Mouse (Mus musculus): Measurements from ENCODE around the gene Cmas. TPM values are rescaled to one million over a fixed set of nuclear protein-coding genes. Genes with fewer than 3 reads are reported as not detected.

Cmas gene
- polyA plus RNA-seq, 1 experiment from 2014 or later: 127 TPM

DNA sequence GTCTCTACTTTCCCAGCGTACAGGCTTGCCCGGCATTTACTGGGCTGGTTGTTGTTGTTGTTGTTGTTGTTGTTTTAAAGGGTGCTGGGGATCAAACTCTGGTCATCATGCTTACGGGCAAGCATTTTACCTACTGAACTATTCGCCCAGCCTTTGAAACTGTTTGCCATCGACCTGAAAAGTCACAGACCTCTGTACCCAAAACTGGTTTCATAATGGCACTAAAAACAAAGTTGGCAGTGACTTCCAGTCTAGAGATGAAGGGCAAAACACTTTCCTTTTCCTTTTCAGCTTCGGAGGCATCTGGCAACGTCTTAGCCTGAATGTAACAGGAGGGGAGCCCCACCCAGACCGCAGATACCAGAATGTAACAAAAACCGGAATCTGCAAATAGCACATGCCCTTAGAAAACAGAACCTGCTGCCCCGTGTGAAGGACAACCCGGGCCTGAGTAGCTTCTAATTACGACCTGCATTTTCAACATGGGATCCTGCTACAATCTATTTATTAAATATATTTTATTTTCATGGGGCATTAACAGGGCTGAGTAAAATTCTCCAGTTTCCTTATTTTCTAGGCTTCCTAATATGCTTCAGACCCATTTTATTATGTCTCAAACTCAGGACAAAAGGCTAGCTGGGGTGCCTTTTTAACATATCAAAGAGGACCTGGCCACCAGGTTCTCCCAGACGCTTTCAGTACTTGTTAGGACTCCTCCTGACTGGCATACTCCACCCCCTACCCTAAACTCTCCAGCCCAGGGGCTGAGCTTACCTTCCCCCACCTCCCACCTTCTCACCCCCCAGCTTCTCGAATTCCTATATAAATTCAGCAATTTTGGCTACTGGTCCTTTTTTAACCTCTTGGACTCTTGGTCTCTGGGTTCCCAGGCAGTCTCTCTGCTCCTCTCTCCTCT is 3.9 kb upstream of the Cmas start:
- Histone ChIP-seq H3K27me3 (replicated peaks) (peaks cover 11% of the 10 kb centered on the region; the same call in 1 of the 2 replicates), H3K4me3 (no peak overlapping the region), H3K27ac (ENCODE audit: poor library complexity, severe bottlenecking) (no peak overlapping the region), H3K4me2 (no peak overlapping the region), H3K9me3 (replicated peaks) (0 out of 2 replicates have a peak, but pooled peaks cover 3% of the 10 kb centered on the region), H3K9ac (no peak overlapping the region), H3K36me3 (no peaks in the 10 kb centered on the region), H3K4me1 (replicated peaks) (peaks cover 19% of the 10 kb centered on the region)
- 41% methylated on average over 14 of the region's 14 CpGs for WGBS
- ATAC-seq (ENCODE audit: insufficient number of reproducible peaks, low FRiP score): no peak

DNA sequence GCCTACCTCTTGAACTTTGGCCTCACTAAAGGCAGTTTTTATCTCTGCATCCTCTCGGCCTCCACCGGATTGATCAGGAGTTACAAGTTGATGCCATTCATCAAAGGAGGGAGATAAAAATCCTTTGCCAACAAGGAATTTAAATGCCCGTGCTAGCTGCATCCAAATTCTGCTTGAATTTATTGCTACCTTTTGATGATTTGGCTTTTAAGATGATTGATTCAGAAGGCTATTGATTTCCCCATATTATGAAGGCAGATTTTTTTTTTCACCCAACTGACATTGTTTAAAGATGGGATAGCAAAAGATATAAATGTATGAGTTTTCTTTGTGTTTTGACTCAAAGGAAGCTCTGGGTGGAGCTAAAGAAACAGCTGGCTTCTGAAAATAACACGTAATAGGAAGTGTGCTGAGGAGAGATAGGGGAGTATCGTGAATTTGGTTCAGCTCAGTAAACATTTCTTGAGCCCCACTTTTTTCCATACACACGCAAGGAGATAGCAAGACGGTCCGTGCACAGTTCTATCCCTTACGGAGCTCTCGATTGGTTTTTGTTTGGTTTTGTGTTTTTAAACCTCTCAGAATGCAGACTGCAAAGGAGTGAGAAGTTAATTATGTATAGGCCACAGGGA is 964 bp downstream of the Cmas start:
- WGBS: 26% methylated on average over 10 of the region's 10 CpGs
- no peaks in the 10 kb centered on the region for H3K9me3 ChIP-seq (replicated peaks)
- H3K27ac ChIP-seq (ENCODE audit: poor library complexity, severe bottlenecking): peak overlapping the region; percentile 95
- peaks cover 33% of the 10 kb centered on the region for H3K36me3 ChIP-seq
- peaks cover 38% of the 10 kb centered on the region for H3K4me1 ChIP-seq (replicated peaks)
- H3K27me3 ChIP-seq (replicated peaks): peaks cover 11% of the 10 kb centered on the region; the same call in 1 of the 2 replicates
- H3K9ac ChIP-seq: peak overlapping the region; percentile 92
- peak overlapping the region; percentile 92 for H3K4me2 ChIP-seq
- peak; percentile 68 for ATAC-seq (ENCODE audit: insufficient number of reproducible peaks, low FRiP score)
- H3K4me3 ChIP-seq: peak overlapping the region; percentile 96

DNA sequence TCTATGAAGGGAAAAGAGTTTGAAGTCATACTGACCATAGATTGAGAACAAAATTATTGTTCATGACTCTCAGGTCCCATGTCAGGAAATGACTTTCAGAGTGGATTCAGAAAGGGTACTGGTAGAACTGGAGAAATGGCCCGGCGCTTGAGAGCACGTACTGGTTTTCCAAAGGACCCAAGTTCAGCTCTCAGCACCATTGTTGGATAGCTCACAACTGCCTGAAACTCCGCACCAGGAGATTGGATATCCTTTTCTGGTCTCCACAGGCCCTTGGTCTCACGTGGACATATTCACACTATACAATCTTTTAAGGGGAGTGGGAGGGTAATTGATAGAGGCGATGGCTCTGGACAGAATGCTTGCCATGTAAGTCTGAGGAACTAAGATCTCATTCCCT is 1.5 kb downstream of the Cmas start:
- ATAC-seq (ENCODE audit: insufficient number of reproducible peaks, low FRiP score): no peak
- Histone ChIP-seq H3K4me2 (peak overlapping the region; percentile 64), H3K9me3 (replicated peaks) (no peaks in the 10 kb centered on the region), H3K9ac (peak overlapping the region; percentile 29), H3K4me3 (peak overlapping the region; percentile 96), H3K36me3 (peaks cover 33% of the 10 kb centered on the region), H3K4me1 (replicated peaks) (peaks cover 36% of the 10 kb centered on the region), H3K27me3 (replicated peaks) (peaks cover 9% of the 10 kb centered on the region; the same call in 1 of the 2 replicates), H3K27ac (ENCODE audit: poor library complexity, severe bottlenecking) (peak overlapping the region; percentile 67)
- WGBS: 71% methylated on average over 6 of the region's 6 CpGs

GRCm38 (mm10) chr6:142758562-142758961 is 2.1 kb downstream of the Cmas start:
- H3K4me3 ChIP-seq: peak overlapping the region; percentile 96

DNA sequence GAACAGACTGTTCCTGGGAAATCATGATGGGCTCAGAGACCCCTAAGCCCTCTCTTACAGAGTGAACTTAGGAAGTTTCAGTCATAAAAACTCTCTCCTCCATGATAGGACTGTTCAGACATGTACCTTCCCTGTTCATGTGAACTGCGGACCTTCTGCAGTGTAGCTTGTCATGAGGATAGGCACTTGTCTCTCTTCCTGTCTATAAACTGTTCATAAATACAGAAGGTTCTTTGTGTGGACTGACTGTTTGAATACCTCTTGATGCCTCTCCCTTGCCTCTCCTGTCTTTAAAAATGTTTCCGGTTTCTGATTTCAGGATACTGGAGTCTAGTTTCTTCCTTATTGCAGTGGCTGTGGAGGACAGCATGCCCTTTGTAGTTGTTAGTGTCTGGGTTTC is 3.1 kb downstream of the Cmas start:
- 85% methylated on average over 2 of the region's 2 CpGs for WGBS
- H3K4me2 ChIP-seq: peak overlapping the region; percentile 64
- H3K9ac ChIP-seq: no peak overlapping the region

More at GRCm38 (mm10) chr6:142758562-142758961, 2.1 kb downstream of the Cmas start:
- peak overlapping the region; percentile 29; the same call in 1 of the 2 replicates for H3K9ac ChIP-seq
- H3K4me1 ChIP-seq (replicated peaks): peaks cover 36% of the 10 kb centered on the region
- no peak for ATAC-seq (ENCODE audit: insufficient number of reproducible peaks, low FRiP score)
- 90% methylated on average over 6 of the region's 6 CpGs for WGBS
- peaks cover 3% of the 10 kb centered on the region; the same call in 1 of the 2 replicates for H3K27me3 ChIP-seq (replicated peaks)
- 0 out of 2 replicates have a peak overlapping the region, but pooled peaks have one; percentile 67 for H3K27ac ChIP-seq (ENCODE audit: poor library complexity, severe bottlenecking)
- H3K4me2 ChIP-seq: peak overlapping the region; percentile 64
- no peaks in the 10 kb centered on the region for H3K9me3 ChIP-seq (replicated peaks)
- peaks cover 35% of the 10 kb centered on the region for H3K36me3 ChIP-seq

DNA sequence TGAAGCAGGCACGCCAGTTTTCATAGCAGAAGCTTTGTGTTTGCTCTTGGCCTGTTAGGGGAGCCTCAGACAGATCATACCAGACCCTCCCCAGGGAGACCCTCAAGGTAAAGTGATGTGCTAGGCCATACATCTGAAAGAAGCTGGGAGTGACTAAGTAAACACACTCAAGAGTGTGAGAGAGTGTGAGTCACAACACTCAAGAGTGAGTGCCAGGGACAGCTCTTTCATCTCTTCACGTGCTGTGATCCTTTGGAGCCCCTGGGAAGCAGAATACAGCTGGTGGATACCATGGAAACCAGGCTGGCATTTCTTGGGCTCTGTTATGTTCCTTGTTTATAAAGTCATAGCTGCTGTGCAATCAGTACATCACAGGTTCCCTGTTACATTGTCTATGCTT is 8.4 kb downstream of the Cmas start:
- Histone ChIP-seq H3K9ac (no peak overlapping the region), H3K27ac (ENCODE audit: poor library complexity, severe bottlenecking) (no peak overlapping the region), H3K27me3 (replicated peaks) (no peaks in the 10 kb centered on the region), H3K4me1 (replicated peaks) (peaks cover 22% of the 10 kb centered on the region), H3K4me2 (no peak overlapping the region), H3K36me3 (peaks cover 81% of the 10 kb centered on the region), H3K9me3 (replicated peaks) (no peaks in the 10 kb centered on the region), H3K4me3 (no peak overlapping the region)
- ATAC-seq (ENCODE audit: insufficient number of reproducible peaks, low FRiP score): no peak
- WGBS: 79% methylated on average over 2 of the region's 2 CpGs

More for the DNA sequence above, 3.1 kb downstream of the Cmas start:
- no peaks in the 10 kb centered on the region for H3K27me3 ChIP-seq (replicated peaks)
- no peak for ATAC-seq (ENCODE audit: insufficient number of reproducible peaks, low FRiP score)
- no peak overlapping the region for H3K27ac ChIP-seq (ENCODE audit: poor library complexity, severe bottlenecking)
- peaks cover 44% of the 10 kb centered on the region for H3K36me3 ChIP-seq
- H3K9me3 ChIP-seq (replicated peaks): no peaks in the 10 kb centered on the region
- H3K4me3 ChIP-seq: no peak overlapping the region
- H3K4me1 ChIP-seq (replicated peaks): peaks cover 36% of the 10 kb centered on the region

- Histone ChIP-seq H3K27ac (ENCODE audit: poor library complexity, severe bottlenecking) (no peak overlapping the region), H3K36me3 (peaks cover 82% of the 10 kb centered on the region), H3K4me3 (no peak overlapping the region), H3K4me2 (no peak overlapping the region), H3K9ac (no peak overlapping the region), H3K27me3 (replicated peaks) (no peaks in the 10 kb centered on the region), H3K9me3 (replicated peaks) (no peaks in the 10 kb centered on the region), H3K4me1 (replicated peaks) (peaks cover 13% of the 10 kb centered on the region)
- 91% methylated on average over 9 of the region's 9 CpGs for WGBS
- no peak for ATAC-seq (ENCODE audit: insufficient number of reproducible peaks, low FRiP score)
Measured at GRCm38 (mm10) chr6:142767305-142767704, 10.8 kb downstream of the Cmas start.

- Histone ChIP-seq H3K4me3 (no peak overlapping the region), H3K9ac (no peak overlapping the region), H3K4me2 (no peak overlapping the region), H3K27ac (ENCODE audit: poor library complexity, severe bottlenecking) (no peak overlapping the region), H3K9me3 (replicated peaks) (no peaks in the 10 kb centered on the region), H3K36me3 (peaks cover 92% of the 10 kb centered on the region), H3K4me1 (replicated peaks) (peaks cover 13% of the 10 kb centered on the region), H3K27me3 (replicated peaks) (no peaks in the 10 kb centered on the region)
- ATAC-seq (ENCODE audit: insufficient number of reproducible peaks, low FRiP score): no peak
- WGBS: 90% methylated on average over 3 of the region's 3 CpGs
Measured at GRCm38 (mm10) chr6:142769896-142770295, 13.4 kb downstream of the Cmas start.

DNA sequence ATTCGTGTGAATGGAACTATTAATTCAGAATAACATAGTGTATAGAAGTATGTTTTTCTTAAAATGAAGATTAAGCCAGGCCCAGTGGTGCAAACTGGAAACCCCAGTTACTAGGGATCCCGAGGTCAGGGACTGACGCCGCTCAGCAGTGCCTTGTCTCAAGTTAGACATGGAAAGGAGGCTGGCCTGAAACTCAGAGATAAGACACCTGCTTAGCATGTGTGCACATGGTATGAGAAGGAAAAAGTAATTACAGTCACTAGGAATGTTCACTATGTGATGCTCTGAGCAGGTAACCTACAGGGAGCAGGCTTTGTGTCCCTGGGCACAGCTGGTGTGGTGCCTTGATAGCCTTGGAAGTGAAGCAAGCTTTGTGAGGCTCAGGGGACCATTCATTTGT is 15.2 kb downstream of the Cmas start:
- WGBS: 78% methylated on average over 4 of the region's 4 CpGs
- no peak overlapping the region for H3K27ac ChIP-seq (ENCODE audit: poor library complexity, severe bottlenecking)
- H3K4me3 ChIP-seq: no peak overlapping the region
- peaks cover 88% of the 10 kb centered on the region for H3K36me3 ChIP-seq
- no peaks in the 10 kb centered on the region for H3K9me3 ChIP-seq (replicated peaks)
- H3K4me1 ChIP-seq (replicated peaks): peaks cover 19% of the 10 kb centered on the region
- H3K27me3 ChIP-seq (replicated peaks): no peaks in the 10 kb centered on the region
- no peak overlapping the region for H3K4me2 ChIP-seq
- ATAC-seq (ENCODE audit: insufficient number of reproducible peaks, low FRiP score): no peak
- H3K9ac ChIP-seq: no peak overlapping the region

DNA sequence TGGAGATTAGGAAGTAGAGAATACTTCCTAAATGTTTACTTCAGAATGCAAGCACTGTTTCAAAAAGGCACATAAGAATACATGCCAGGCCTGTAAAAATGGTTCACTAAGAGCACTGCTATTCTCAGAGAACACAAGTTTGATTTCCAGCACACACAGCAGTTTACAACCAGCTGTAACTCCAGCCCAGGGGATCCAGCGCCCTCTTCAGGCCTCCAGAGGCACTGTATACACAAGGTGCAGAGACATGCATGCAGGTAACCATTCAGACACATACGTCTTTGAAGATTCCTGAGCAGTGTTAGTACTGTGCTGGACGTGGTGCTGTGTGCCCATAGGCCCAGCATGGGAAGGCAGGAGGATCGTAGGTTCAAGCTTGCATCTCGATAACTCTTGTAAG is 17.1 kb downstream of the Cmas start:
- H3K4me3 ChIP-seq: no peak overlapping the region
- H3K9me3 ChIP-seq (replicated peaks): no peaks in the 10 kb centered on the region
- no peaks in the 10 kb centered on the region for H3K27me3 ChIP-seq (replicated peaks)
- WGBS: 86% methylated on average over 5 of the region's 5 CpGs
- H3K9ac ChIP-seq: no peak overlapping the region
- no peak overlapping the region for H3K4me2 ChIP-seq
- ATAC-seq (ENCODE audit: insufficient number of reproducible peaks, low FRiP score): no peak
- H3K27ac ChIP-seq (ENCODE audit: poor library complexity, severe bottlenecking): no peak overlapping the region
- peaks cover 69% of the 10 kb centered on the region for H3K36me3 ChIP-seq
- peaks cover 26% of the 10 kb centered on the region for H3K4me1 ChIP-seq (replicated peaks)

DNA sequence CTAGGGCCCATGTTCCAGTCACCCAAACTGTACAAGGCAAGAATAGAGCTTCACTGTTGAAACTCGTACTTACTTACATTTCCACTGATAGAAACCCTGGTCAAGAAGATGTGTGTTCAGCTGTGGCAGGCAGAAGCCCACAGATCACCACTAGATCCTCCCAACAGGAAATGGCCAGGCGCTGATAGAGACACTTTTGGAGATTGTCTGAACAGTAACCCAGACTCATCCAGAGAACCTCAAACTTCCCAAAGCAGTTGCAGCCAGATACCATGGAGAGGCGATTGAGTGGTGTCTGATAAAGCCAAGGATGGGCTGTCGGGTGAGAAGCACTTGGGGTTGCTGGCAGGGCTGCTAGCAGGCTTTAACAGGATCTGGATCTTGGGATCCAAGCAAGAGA is 20.4 kb downstream of the Cmas start:
- peaks cover 39% of the 10 kb centered on the region for H3K36me3 ChIP-seq
- WGBS: 11% methylated on average over 4 of the region's 4 CpGs
- H3K9ac ChIP-seq: no peak overlapping the region
- ATAC-seq (ENCODE audit: insufficient number of reproducible peaks, low FRiP score): no peak
- no peaks in the 10 kb centered on the region for H3K9me3 ChIP-seq (replicated peaks)
- H3K27ac ChIP-seq (ENCODE audit: poor library complexity, severe bottlenecking): no peak overlapping the region
- no peaks in the 10 kb centered on the region for H3K27me3 ChIP-seq (replicated peaks)
- H3K4me3 ChIP-seq: no peak overlapping the region
- H3K4me1 ChIP-seq (replicated peaks): peaks cover 16% of the 10 kb centered on the region
- no peak overlapping the region for H3K4me2 ChIP-seq

Data from heart, embryonic 12.5 days (tissue).